Mouse (Mus musculus): ENCODE measurements around the gene Nbas. TPM values are rescaled to one million over a fixed set of nuclear protein-coding genes. Genes with fewer than 3 reads are reported as not detected.

The Nbas gene
- polyA plus RNA-seq, 1 experiment, result 10.5 TPM

- Histone ChIP-seq H3K36me3 (ENCODE audit: control insufficient read depth, insufficient read depth, low read length, poor library complexity, severe bottlenecking) (no peaks in the 10 kb centered on the region), H3K9me3 (replicated peaks; ENCODE audit: control insufficient read depth, insufficient read depth, low read length, poor library complexity, severe bottlenecking) (no peaks in the 10 kb centered on the region), H3K9ac (ENCODE audit: low read depth, poor library complexity, severe bottlenecking) (no peak overlapping the region), H3K4me3 (ENCODE audit: low read depth, low read length) (no peak overlapping the region), H3K27ac (ENCODE audit: insufficient read depth, low read length) (no peak overlapping the region), H3K27me3 (ENCODE audit: control insufficient read depth, insufficient read depth, low read length, poor library complexity, severe bottlenecking) (no peaks in the 10 kb centered on the region), H3K4me1 (ENCODE audit: control insufficient read depth, insufficient read depth, low read length) (no peaks in the 10 kb centered on the region)
- no peak for TF ChIP-seq EP300 (IDR thresholded peaks at IDR 0.05; ENCODE audit: insufficient read depth, low read depth, low read length)
- TF ChIP-seq CTCF (IDR thresholded peaks at IDR 0.05; ENCODE audit: low read depth, low read length), result no peak
- no peak for TF ChIP-seq POLR2A (IDR thresholded peaks at IDR 0.05; ENCODE audit: insufficient read depth, low read length)
These were observed 316.7 kb downstream of the Nbas start for GRCm38 (mm10) chr12:13585527-13586156.

DNA sequence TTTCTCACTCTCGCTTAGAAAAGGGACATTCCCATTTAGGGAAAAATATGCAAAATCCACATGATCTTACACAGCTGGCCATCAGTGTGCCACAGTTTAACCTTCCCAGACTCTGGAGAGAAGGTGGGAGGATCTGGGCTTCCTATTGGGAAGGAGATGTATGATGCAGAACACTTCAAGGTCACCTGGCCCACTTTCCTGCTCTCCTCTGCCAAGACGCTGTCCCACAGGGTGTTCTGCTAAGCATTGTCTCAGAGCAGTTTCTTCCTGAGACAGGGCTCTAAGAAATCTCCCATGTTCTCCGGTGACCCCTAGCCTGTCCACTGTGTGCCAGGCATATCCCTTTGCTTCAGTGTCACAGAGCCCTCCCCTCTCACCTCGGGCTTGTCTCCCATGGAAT is 318.7 kb downstream of the Nbas start:
- H3K27me3 ChIP-seq (ENCODE audit: control insufficient read depth, insufficient read depth, low read length, poor library complexity, severe bottlenecking), result no peaks in the 10 kb centered on the region

GRCm38 (mm10) chr12:13589021-13589420 is 320.1 kb downstream of the Nbas start:
- Histone ChIP-seq H3K27ac (ENCODE audit: insufficient read depth, low read length) (no peak overlapping the region), H3K4me1 (ENCODE audit: control insufficient read depth, insufficient read depth, low read length) (no peaks in the 10 kb centered on the region), H3K36me3 (ENCODE audit: control insufficient read depth, insufficient read depth, low read length, poor library complexity, severe bottlenecking) (no peaks in the 10 kb centered on the region), H3K9me3 (replicated peaks; ENCODE audit: control insufficient read depth, insufficient read depth, low read length, poor library complexity, severe bottlenecking) (no peaks in the 10 kb centered on the region), H3K9ac (ENCODE audit: low read depth, poor library complexity, severe bottlenecking) (no peak overlapping the region), H3K4me3 (ENCODE audit: low read depth, low read length) (no peak overlapping the region), H3K27me3 (ENCODE audit: control insufficient read depth, insufficient read depth, low read length, poor library complexity, severe bottlenecking) (no peaks in the 10 kb centered on the region)
- TF ChIP-seq CTCF (IDR thresholded peaks at IDR 0.05; ENCODE audit: low read depth, low read length) (no peak), EP300 (IDR thresholded peaks at IDR 0.05; ENCODE audit: insufficient read depth, low read depth, low read length) (no peak), POLR2A (IDR thresholded peaks at IDR 0.05; ENCODE audit: insufficient read depth, low read length) (no peak)

More for the DNA sequence above, 318.7 kb downstream of the Nbas start:
- no peaks in the 10 kb centered on the region for H3K4me1 ChIP-seq (ENCODE audit: control insufficient read depth, insufficient read depth, low read length)
- TF ChIP-seq EP300 (IDR thresholded peaks at IDR 0.05; ENCODE audit: insufficient read depth, low read depth, low read length), result no peak
- no peak for TF ChIP-seq CTCF (IDR thresholded peaks at IDR 0.05; ENCODE audit: low read depth, low read length)
- no peak overlapping the region for H3K4me3 ChIP-seq (ENCODE audit: low read depth, low read length)
- H3K9me3 ChIP-seq (replicated peaks; ENCODE audit: control insufficient read depth, insufficient read depth, low read length, poor library complexity, severe bottlenecking), result no peaks in the 10 kb centered on the region
- H3K36me3 ChIP-seq (ENCODE audit: control insufficient read depth, insufficient read depth, low read length, poor library complexity, severe bottlenecking), result no peaks in the 10 kb centered on the region
- no peak overlapping the region for H3K9ac ChIP-seq (ENCODE audit: low read depth, poor library complexity, severe bottlenecking)
- no peak overlapping the region for H3K27ac ChIP-seq (ENCODE audit: insufficient read depth, low read length)

- Histone ChIP-seq H3K4me3 (ENCODE audit: low read depth, low read length) (no peak overlapping the region), H3K27ac (ENCODE audit: insufficient read depth, low read length) (no peak overlapping the region), H3K9me3 (replicated peaks; ENCODE audit: control insufficient read depth, insufficient read depth, low read length, poor library complexity, severe bottlenecking) (no peaks in the 10 kb centered on the region), H3K4me1 (ENCODE audit: control insufficient read depth, insufficient read depth, low read length) (no peaks in the 10 kb centered on the region), H3K27me3 (ENCODE audit: control insufficient read depth, insufficient read depth, low read length, poor library complexity, severe bottlenecking) (no peaks in the 10 kb centered on the region), H3K9ac (ENCODE audit: low read depth, poor library complexity, severe bottlenecking) (no peak overlapping the region), H3K36me3 (ENCODE audit: control insufficient read depth, insufficient read depth, low read length, poor library complexity, severe bottlenecking) (no peaks in the 10 kb centered on the region)
- TF ChIP-seq CTCF (IDR thresholded peaks at IDR 0.05; ENCODE audit: low read depth, low read length) (no peak), POLR2A (IDR thresholded peaks at IDR 0.05; ENCODE audit: insufficient read depth, low read length) (no peak), EP300 (IDR thresholded peaks at IDR 0.05; ENCODE audit: insufficient read depth, low read depth, low read length) (no peak)
These were observed 326.0 kb downstream of the Nbas start for GRCm38 (mm10) chr12:13594746-13595469.

DNA sequence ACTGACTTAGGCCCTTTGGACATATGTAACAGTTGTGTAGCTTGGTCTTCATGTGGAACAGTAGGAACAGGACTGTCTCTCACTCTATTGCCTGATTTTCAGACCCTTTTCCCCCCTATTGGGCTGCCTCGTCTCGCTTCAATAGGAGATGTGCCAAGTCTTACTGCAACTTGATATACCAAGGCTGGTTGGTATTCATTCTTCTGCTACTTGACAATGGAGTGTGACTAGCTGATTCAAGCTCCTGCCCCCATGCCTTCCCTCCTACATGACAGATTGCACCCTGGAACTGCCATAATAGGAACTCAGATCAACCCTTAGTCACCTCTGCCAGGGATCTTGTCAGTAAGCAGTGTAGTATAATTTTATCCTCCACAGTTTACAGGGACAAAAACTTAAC is 328.1 kb downstream of the Nbas start:
- H3K27ac ChIP-seq (ENCODE audit: insufficient read depth, low read length), result no peak overlapping the region
- no peak overlapping the region for H3K9ac ChIP-seq (ENCODE audit: low read depth, poor library complexity, severe bottlenecking)
- TF ChIP-seq CTCF (IDR thresholded peaks at IDR 0.05; ENCODE audit: low read depth, low read length) (no peak), EP300 (IDR thresholded peaks at IDR 0.05; ENCODE audit: insufficient read depth, low read depth, low read length) (no peak), POLR2A (IDR thresholded peaks at IDR 0.05; ENCODE audit: insufficient read depth, low read length) (no peak)
- H3K4me3 ChIP-seq (ENCODE audit: low read depth, low read length), result no peak overlapping the region
- no peaks in the 10 kb centered on the region for H3K4me1 ChIP-seq (ENCODE audit: control insufficient read depth, insufficient read depth, low read length)
- no peaks in the 10 kb centered on the region for H3K27me3 ChIP-seq (ENCODE audit: control insufficient read depth, insufficient read depth, low read length, poor library complexity, severe bottlenecking)
- no peaks in the 10 kb centered on the region for H3K36me3 ChIP-seq (ENCODE audit: control insufficient read depth, insufficient read depth, low read length, poor library complexity, severe bottlenecking)
- H3K9me3 ChIP-seq (replicated peaks; ENCODE audit: control insufficient read depth, insufficient read depth, low read length, poor library complexity, severe bottlenecking), result no peaks in the 10 kb centered on the region

DNA sequence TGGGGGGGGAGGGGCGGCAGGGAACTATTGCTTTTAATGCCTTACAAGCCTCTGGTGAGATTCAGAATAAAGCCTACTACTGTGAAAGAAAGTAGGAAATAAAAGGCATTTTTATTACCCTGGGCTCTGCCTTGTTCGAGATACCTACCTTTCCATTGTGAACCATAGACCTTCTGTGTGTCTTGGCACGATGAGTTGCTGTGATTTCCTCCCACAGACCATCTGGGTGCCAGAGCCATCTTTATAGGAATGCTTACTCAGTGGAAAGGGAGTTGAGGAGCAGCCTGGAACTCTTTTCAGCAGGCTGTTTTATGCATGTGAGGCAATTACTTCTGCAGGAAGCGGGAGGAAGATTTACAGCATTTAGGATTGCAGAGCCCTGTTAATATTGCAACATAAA is 329.6 kb downstream of the Nbas start:
- Histone ChIP-seq H3K36me3 (ENCODE audit: control insufficient read depth, insufficient read depth, low read length, poor library complexity, severe bottlenecking) (no peaks in the 10 kb centered on the region), H3K27me3 (ENCODE audit: control insufficient read depth, insufficient read depth, low read length, poor library complexity, severe bottlenecking) (no peaks in the 10 kb centered on the region), H3K9me3 (replicated peaks; ENCODE audit: control insufficient read depth, insufficient read depth, low read length, poor library complexity, severe bottlenecking) (no peaks in the 10 kb centered on the region), H3K4me3 (ENCODE audit: low read depth, low read length) (no peak overlapping the region), H3K27ac (ENCODE audit: insufficient read depth, low read length) (no peak overlapping the region), H3K4me1 (ENCODE audit: control insufficient read depth, insufficient read depth, low read length) (no peaks in the 10 kb centered on the region), H3K9ac (ENCODE audit: low read depth, poor library complexity, severe bottlenecking) (no peak overlapping the region)
- TF ChIP-seq CTCF (IDR thresholded peaks at IDR 0.05; ENCODE audit: low read depth, low read length), result no peak
- no peak for TF ChIP-seq POLR2A (IDR thresholded peaks at IDR 0.05; ENCODE audit: insufficient read depth, low read length)
- TF ChIP-seq EP300 (IDR thresholded peaks at IDR 0.05; ENCODE audit: insufficient read depth, low read depth, low read length), result no peak
